12 mouse cellular contexts compared by ENCODE assay signal in the genomic region with DNA sequence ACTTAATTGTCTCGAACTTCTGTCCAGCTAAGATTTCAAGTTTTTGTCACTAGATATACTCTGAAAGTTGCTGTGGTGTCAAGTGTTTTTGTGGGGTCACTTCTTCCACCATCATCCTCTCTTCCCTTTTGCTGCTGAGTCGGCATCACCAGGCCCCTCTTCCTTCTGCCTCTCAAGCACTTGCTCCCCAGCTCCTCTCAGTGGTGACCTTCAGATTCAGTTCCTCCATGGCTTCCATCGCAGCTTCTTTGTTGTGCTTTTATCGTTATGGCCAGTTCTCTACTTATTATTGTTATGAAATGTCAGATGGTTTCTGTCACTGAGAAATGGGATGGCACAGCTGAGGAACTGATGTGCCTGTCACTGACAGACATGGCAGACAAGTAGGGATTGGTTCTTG.
"Had no signal": no experiment of that assay in that cellular context is flagged by ENCODE, and none has a peak within 500 bp of the region (broad histone marks: within the 10 kb centered on the region; RNA-seq: fewer than 3 reads in every experiment).

No protein-coding gene starts in this region.

- H3K27me3 ChIP-seq: limb, embryonic 13.5 days; midbrain, embryonic 15.5 days; neural tube, embryonic 13.5 days had no signal

- DNase-seq: kidney, postnatal 10 days; kidney, postnatal 4 days; left cerebral cortex, postnatal 4 days; lung, adult 18-20 months; right cerebral cortex, adult 18-20 months; right cerebral cortex, postnatal 25 days; thymus, postnatal 36 days had no signal

- H3K4me1 ChIP-seq: limb, embryonic 13.5 days; midbrain, embryonic 15.5 days; neural tube, embryonic 13.5 days had no signal

- H3K4me2 ChIP-seq: limb, embryonic 13.5 days; midbrain, embryonic 15.5 days; neural tube, embryonic 13.5 days had no signal

- H3K9ac ChIP-seq: limb, embryonic 13.5 days; liver, embryonic 14.5 days; midbrain, embryonic 15.5 days; neural tube, embryonic 13.5 days had no signal

- H3K9me3 ChIP-seq: limb, embryonic 13.5 days; midbrain, embryonic 15.5 days; neural tube, embryonic 13.5 days had no signal

- H3K4me3 ChIP-seq: layer of hippocampus, adult 2 months; limb, embryonic 13.5 days; midbrain, embryonic 15.5 days; neural tube, embryonic 13.5 days had no signal

- H3K27ac ChIP-seq: layer of hippocampus, adult 2 months; limb, embryonic 13.5 days; liver, embryonic 14.5 days; midbrain, embryonic 15.5 days; neural tube, embryonic 13.5 days had no signal

- ATAC-seq: midbrain, embryonic 15.5 days had no signal
